Mouse (Mus musculus): Measurements from ENCODE around the gene Tle6. TPM values are rescaled to one million over a fixed set of nuclear protein-coding genes. Genes with fewer than 3 reads are reported as not detected.

Tle6 gene
- polyA plus RNA-seq, 1 experiment from 2014 or later: 3.7 TPM

DNA sequence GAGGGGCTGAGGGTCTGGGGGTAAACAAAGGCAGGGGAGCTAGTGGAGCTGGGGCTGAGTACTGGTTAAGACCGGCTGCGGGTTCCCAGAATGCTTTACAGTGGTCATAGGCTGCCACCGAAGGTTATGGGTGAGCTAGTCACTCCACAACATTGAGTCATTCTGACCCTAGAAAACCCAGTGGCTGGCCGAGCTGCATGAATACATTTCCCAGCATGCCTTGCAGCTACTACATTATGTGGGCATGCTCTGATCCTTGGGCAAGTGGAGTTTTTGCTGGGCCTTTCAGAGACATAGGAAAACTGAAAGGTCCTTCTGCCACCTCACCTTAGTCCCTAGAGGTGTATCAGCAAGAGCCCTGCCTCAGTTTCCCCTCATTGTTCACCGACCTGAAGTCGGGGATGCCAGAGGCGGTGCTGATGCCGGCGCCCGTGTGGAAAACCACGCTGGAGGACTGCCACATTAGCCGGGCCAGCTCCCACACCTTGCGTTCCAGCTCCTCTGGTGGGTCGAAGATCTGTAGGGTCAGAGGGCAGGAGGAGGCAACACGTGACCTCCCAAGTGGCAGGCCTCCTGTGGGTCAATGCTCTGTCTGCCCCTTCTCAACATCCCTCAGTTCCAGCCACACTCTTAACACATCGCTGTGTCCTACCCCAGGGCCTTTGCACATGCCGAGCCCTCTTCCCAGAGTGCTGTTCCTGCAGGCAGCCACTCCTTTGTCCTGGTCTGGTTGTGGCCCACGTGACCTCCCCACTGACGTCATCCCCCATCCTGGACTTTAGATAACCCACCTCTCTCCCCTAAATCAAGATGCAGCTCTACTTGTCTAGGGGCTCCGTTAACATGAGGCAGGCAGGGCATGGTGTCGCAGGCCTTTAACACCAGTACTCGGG, 25.5 kb upstream of the Tle6 start:
- no peak for DNase-seq (ENCODE audit: low spot score)

DNA sequence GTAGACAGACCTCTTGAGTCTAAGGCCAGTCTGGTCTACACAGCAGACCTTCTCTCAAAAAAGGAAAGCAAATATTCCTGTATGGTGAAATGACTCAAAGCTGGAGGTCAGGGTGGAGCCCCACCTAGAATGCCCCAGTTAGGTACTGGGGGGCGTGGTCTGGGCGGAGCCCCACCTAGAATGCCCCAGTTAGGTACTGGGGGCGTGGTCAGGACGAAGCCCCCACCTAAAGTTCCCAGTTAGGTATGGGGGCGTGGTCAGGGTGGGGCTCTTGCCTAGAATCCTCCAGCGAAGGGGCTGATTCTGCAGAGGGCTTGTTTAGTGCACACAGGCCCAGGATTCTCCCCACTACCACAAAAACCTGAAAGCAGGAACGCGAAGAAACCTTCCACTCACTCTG, 22.6 kb upstream of the Tle6 start:
- no peak for DNase-seq (ENCODE audit: low spot score)

DNA sequence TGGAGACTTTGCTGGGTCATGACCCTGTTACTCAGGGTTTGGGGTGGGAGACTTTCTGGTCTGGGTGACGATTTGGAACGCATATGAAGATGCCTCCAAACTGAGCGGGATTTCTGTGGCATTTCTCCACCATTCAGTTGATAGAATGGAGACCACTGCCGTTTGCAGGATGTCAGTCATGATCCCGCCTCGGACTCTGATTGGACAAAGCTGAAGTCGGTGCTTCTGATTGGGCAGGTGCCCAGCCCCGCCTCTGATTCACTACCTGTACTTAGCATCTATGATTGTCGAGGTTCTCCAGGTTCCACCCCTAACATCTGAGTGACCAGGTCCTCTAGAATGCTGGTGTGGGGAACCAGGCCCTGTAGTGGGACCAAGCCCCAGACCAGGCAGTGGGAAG, 19.9 kb upstream of the Tle6 start:
- DNase-seq (ENCODE audit: low spot score): no peak

DNA sequence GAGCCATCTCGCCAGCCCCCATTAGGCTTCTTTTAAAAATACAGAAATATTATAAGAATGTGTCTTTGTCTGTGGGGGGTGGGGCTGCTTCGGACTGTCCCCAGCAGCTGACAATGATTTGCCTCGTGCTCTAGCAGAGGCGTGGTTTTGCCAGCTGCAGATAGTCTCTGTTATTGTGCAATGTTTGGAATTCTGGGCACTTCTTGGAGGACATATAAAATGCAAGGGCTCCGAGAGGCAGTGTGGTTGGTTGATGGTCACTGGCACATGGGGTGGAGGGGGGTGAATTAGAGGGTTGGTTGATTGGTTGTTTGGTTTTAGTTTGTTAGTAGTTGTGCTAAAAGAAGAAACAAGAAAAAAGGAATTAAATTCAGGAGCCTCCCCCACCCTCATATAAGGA, 19.1 kb upstream of the Tle6 start:
- DNase-seq (ENCODE audit: low spot score): no peak

DNA sequence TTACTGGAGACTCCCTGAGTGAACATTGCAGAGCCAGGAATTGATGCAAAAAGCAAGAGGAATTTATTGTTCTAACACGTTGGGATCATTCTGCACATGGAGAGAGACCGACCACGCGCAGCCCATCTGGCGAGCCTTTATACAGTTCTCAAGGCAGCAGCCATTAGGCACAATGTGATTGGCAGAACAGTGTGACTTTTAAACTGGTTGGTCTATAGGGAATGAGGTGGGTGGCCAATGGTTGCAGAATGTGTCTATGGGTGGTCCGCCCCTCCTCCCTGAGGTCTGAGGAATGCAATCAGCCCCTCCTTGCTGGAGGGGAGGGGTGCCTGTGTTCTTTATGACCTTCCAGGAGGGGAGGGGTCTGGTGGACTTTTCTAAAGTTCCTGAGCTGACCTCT, 14.6 kb upstream of the Tle6 start:
- DNase-seq (ENCODE audit: low spot score): no peak

DNA sequence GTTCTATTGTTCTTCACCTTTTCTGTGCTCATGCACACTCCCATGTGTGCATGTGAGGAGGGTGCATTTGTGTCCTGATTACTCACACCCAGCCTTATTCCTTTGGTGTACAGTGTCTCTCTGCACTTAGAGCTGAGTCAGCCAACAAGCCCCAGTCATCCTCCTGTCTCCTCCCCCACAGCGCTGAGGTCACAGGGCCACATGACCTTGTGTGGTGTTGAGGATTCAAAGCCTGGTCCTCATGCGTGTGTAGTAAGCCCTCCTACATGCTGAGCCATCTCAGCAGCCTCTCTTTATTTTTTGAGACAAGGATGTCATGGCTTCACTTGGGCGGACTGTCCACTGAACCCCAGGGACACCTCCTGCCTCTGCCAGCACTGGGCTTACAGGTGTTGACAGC, 11.9 kb upstream of the Tle6 start:
- DNase-seq (ENCODE audit: low spot score): no peak

DNA sequence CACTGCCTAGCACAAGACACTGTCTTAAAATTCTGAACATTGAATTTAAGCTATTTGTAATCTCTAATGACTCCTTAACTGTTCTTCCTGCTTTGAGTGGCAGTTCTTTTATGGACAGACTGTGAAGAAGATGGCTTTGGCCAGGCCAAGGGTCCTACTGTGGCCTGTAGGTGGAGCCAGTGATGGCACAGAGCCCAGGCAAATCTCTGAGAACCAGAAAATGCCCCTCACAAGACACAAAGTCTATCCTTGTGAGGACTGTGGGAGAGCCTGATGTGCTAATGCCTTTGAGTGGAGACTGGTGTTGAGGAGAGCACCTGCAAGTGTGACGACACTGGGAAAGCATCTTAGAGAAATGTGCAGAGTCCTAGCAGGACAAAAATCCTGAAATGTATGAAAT, 7.4 kb upstream of the Tle6 start:
- no peak for DNase-seq (ENCODE audit: low spot score)

DNA sequence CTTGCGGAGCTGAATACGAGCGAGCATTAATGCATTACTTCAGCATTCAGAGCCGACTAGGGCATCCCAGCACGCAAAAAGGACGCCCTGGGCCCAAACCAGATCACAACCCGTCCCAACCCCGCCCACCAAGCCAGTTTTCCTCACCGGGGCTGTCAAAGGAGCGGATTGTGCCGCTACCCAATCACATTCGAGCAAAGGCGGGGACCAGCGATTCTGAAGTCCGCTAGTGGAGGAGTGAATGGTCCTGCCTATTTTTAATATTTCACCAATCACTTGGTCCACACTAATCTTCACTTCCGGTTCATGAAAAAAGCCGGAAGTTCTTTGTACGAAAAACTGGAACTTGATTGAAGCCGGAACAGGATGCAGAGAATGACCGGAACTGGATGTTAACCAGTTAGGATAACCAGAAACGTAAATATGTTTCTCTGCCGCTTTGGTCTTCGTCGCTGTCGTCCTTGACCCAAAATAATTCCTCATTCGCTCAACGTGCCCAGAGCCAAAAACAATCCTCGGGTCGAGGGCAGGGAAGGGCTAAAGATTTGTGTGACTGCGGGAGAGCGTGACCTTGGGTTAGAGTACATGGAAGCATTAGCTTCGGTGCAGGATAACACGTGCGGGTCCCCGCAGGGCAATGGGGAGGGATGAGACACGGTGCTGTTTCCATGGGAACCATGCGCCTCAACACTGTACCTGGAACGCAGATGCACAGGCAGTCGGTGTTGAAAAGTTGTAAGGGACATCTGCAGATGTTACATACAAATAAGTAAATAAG, 5.3 kb upstream of the Tle6 start, which contains the start of gene BC025920:
BC025920 (plus strand) TSS at position 297 of the 778 bp plus-strand sequence.
- DNase-seq (ENCODE audit: low spot score): peak; percentile 81

DNA sequence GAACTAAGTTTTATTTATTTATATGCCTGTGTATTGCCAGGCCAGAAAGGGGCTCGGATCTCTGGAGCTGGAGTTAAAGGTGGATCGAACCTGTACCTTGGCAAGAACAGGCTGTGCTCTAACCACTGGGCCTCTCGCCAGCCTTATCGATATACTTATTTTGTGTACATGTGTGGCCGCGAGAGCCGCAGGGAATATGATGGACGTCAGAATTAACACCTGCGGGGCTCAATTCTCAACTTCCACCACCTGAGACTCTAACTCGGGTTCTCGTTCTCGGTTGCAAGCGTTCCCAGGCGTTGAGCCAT, 4.7 kb upstream of the Tle6 start:
- no peak for DNase-seq (ENCODE audit: low spot score)

DNA sequence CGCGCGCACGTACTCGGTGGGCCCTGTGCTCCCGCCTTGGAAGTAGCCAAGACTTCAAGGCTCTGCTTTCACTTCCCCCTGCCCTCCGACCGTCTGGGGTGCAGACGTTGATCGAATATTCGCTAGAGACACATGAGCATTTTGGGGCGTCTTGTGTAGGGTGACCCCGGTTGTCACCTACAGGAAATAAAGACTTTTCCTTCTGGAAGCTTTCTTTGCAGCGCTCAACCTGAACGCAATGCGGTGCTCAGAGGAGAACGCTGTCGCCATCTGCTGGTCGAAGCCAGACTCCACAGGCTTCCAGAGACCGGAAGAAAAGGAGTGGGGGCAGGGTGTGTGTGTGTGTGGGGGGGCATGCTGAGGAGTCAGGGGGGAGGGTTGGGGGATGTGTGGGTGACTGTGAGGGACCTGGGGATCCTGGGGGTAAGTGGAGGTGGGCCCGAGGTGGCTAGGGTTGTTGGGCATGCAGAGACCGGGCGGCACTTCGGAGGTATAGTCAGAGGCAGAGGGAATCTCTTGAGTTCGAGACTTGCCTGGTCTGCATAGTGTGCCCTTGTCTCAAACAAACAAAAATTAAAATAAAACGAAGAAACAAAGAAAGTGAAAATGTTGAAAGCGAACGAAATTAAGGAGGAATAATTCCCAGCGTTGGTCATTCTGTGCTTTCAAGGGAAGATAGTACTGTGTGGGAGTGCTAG, 4.2 kb upstream of the Tle6 start:
- peak; percentile 94 for DNase-seq (ENCODE audit: low spot score)

DNA sequence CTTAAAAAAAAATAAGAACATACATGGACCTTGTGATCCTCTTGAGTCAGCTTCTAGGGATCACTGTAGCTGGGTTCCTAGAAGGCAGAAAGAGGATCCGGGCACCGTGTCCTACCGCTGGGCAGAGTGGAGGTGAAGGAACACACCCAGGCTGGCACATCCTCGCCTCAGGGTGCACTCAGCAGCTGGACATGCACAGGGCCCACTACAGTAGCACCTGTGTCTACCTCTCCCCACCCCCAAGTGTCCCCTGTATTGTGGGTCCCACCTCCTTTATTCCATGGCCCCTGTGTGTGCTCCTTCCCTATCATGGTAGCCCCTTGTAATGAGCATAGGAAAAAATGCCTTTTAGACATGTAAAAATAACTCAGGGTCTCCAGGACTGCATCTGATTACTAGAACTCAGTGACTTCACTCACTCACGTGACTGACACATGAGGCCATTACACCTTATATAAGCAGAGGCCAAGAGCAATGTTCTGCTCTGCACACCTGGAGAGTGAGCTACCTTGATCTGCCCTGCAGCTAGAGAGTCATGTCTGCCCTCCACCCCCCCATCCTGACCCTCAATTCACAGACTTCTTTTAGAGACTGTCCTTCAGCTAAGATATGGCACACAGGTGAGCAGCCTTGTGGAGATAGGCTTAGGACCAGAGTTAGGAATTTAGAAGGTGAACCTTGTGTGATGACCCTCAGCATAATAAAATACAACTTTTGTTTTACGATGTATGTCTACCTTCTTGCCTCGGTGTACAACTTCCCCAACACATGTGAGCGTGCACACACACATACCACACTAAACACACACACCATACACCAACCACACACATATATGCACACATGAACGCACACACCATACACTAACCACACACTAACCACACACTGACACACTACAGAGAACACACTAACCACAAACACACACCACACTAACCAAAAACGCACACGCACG, 3.4 kb upstream of the Tle6 start:
- DNase-seq (ENCODE audit: low spot score): peak; percentile 21

DNA sequence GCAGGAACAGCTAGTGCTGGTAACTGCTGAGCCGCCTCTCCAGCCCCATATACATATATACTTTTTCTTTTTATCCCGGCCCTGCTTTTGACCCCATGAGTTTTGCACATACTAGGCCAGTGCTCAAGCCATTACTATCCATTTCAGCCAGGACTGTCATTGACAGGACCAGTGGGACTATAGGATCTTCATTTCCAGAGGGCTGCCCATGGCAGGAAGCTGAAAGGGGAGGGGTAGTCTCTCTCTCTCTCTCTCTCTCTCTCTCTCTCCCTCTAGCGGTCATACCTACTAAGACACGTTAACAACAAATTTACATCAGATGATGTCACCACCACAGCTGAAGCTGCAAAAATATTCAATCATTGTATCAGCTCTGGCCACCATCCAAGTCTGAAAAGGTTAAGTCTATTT, 1.9 kb upstream of the Tle6 start:
- peak; percentile 77 for DNase-seq (ENCODE audit: low spot score)

DNA sequence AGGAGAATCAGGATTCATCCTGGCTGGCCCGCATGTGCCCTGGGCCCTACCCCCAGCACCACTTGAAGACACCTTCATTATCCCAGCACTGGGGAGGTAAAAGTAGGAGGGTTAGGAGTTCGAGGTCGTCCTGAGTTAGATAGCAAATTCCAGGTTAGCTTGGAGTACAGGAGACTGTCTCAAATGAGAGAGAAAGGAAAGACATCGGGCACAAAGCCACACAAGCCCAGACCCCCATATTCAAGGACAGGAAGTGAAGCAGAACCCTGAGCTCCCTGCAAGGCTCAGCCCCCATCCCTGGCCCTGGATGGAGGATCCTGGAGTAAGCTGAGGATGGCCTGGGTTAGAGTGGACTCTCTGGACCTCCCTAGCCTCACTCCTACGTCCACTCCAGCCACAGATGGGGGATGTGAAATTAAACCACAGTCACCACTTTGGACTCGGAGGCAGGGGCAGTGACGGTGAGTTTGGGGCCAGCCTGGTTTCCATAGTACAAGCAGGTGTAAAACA, 578 bp upstream of the Tle6 start:
- DNase-seq (ENCODE audit: low spot score): no peak

DNA sequence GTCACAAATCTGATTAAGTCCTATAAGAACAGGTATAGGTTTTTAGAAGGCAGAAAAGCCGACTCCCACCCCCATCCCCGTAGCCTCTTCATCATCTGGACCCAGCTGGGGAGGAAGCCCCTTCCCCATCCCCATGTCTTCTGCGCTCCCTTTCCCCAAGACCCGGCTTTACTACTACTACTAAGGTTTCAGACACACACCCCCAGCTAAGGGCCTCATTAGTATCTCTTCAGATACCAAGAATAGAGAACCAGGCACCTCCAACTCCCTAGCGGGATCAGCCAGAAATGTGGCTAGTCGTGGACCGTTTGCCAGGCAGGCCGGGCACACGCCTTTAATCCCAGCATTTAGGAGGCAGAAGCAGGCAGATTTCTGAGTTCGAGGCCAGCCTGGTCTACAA, 777 bp downstream of the Tle6 start:
- DNase-seq (ENCODE audit: low spot score): no peak

DNA sequence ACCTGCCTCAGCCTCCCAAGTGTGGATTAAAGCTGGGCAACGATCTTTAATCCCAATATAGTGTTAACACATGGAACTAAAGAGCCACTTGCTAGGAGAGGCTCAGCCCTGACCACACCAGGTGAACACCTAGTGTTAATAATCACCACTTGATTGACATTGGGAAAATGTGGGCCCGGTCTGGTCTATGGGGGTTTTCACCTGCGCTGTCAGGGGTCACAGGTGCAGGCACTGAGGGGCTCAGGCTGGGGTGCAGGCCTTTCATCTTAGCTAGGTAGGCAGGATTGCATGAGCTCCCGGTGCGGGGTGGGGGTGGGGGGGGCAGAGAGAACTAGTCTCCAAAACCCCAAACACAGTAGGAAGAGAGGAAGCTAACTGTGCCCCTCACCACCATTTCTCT, 1.2 kb downstream of the Tle6 start:
- DNase-seq (ENCODE audit: low spot score): no peak

DNA sequence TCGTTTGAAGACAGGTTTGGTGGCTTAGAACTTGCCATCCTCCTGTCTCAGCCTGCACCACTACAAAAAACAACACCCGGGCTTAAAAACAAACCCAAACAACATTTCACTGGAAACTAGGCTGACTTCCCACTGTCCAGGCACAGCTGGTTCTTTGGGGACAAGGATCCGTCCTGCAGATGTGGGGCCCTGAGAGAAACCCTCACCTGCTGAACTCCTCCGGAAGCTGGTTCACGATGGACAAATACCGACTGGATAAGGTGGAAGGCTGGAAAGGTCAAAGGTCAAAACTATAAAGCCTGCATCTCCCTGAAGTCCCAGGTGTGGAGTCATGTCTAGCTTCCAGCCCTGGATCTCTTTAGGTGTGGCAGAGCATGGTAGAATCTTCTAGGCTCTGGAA, 2.0 kb downstream of the Tle6 start:
- DNase-seq (ENCODE audit: low spot score): no peak

DNA sequence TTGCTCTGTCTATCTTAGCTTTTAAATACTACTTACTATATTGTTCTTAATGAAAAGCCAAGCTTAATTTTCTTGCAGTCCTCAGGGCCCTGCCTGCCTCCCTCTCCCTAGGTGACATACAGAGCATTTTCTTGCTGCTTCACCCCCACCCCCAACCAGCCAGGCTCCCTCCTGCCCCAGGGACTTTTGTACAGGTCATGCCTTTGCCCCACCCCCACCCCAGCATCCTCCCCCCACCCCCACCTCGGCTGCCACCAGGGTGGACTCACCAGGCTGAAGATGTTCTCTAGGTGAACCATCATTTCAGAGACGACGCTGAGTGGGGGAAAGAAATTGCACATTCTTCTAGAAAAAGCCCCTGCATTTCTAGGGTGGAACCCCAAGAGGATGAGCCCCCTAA, 2.5 kb downstream of the Tle6 start:
- DNase-seq (ENCODE audit: low spot score): no peak

DNA sequence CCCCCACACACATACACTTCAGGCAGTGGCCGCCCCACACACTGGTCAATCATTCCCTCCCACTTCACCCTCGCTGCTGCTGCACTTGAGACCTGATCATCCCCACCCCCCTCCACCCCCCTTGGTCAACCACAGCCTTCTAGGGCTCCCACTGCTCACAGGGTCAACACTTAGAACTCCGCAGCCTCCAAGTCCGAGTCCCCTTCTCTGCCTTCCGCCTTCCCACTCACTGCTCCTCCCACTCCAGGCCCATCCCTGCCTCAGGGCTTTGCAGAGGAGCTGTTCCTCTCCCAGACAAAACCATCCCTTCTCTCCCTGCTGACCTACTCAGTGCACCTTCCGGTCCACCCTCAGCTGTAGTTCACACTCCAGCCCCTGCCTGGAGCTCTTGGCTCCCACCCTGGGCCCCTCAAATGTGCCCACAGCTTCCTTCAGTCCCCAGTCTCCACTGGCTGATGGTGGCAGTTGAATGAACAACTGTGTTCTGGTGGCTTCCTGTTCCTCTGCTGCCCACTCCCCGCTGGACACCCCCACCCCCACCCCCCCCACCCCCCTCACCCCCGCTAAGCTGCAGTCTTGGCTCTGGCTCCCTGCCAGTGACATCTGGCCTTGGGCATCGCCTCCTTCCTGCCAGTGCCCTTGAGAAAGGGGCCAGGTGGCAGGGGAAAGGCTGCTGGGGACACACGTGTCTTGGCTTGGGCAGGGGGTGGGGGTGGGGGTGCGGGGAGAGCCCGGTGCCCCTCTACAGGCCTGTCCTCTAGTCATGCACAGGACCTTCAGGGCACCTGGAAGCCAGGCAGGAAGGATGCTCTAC, 3.5 kb downstream of the Tle6 start:
- DNase-seq (ENCODE audit: low spot score): peak; percentile 45

DNA sequence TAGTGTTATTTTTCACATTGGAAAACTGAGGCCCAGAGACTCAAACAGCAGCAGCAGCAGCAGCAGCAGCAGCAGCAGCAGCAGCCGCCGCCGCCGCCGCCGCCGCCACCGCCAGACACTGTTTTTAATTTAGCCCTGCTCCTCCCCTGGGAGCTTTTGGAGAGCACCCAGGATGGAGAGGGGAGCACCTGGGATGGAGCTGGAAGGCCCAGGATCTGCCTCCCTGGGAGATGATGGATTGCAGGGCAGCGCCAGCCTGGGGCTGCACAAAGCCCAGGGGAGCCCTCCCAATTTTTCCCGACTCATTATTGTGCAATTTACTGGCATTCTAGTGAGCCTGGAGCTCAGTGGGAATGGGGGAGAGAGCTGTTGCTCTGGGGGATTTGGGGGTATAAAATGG, 4.3 kb downstream of the Tle6 start:
- no peak for DNase-seq (ENCODE audit: low spot score)

DNA sequence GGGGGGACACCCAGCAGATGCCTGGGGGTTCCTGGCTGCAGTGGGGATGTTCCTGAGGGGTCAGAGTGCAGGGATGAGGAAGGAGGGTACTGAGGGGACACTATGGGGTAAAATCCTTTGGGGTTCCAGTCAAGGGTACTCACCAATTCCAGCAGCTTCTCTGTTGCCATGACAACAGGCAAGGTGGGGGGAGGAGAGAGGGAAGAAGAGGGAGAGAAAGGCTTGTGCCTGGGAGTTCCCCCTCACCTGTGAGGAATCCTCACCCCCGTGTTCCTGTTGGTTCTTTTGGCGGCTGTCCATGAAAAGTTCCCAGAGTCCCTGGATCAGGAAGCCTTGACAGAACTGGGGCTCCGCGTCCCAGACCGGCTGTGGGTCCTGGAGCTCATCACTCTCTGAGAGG, 5.3 kb downstream of the Tle6 start:
- DNase-seq (ENCODE audit: low spot score): no peak

Data from thymus, postnatal 0 days (tissue).